Mouse (Mus musculus): ENCODE data around the gene Gabrg3. TPM values are rescaled to one million over a fixed set of nuclear protein-coding genes. Genes with fewer than 3 reads are reported as not detected.
"Not testable (repeated sequence)": the region's sequence is repeated elsewhere in the genome, so short reads cannot be mapped to it uniquely, and the experiment has no call there.

Gabrg3 gene
- total RNA-seq, 2 experiments from 2014 or later = 21.5 to 24.5 TPM

GRCm38 (mm10) chr7:57324473-57324872 is 62.5 kb downstream of the Gabrg3 start:
- intact Hi-C loops (cut with DNase I) = no loop called here
- DNase-seq (ENCODE audit: low spot score in 2 of 2) = no peak

- intact Hi-C loops (cut with DNase I) = no loop called here
- DNase-seq (ENCODE audit: low spot score in 2 of 2) = no peak
These were observed 64.9 kb downstream of the Gabrg3 start for GRCm38 (mm10) chr7:57322086-57322485.

GRCm38 (mm10) chr7:57314971-57315370 is 72.0 kb downstream of the Gabrg3 start:
- DNase-seq (ENCODE audit: low spot score in 2 of 2) = no peak

GRCm38 (mm10) chr7:57312018-57312417 is 75.0 kb downstream of the Gabrg3 start:
- intact Hi-C loops (cut with DNase I) = no loop called here

More at GRCm38 (mm10) chr7:57314971-57315370, 72.0 kb downstream of the Gabrg3 start:
- intact Hi-C loops (cut with DNase I) = no loop called here

GRCm38 (mm10) chr7:57307337-57307736 is 79.7 kb downstream of the Gabrg3 start:
- DNase-seq (ENCODE audit: low spot score in 2 of 2) = no peak

More at GRCm38 (mm10) chr7:57312018-57312417, 75.0 kb downstream of the Gabrg3 start:
- DNase-seq (ENCODE audit: low spot score in 2 of 2) = no peak

GRCm38 (mm10) chr7:57296639-57297038 is 90.3 kb downstream of the Gabrg3 start:
- intact Hi-C loops (cut with DNase I) = no loop called here

More at GRCm38 (mm10) chr7:57307337-57307736, 79.7 kb downstream of the Gabrg3 start:
- intact Hi-C loops (cut with DNase I) = no loop called here

GRCm38 (mm10) chr7:57294127-57294526 is 92.9 kb downstream of the Gabrg3 start:
- intact Hi-C loops (cut with DNase I) = no loop called here

More at GRCm38 (mm10) chr7:57296639-57297038, 90.3 kb downstream of the Gabrg3 start:
- peak in 1 of 2 experiments; percentile 18 for DNase-seq (ENCODE audit: low spot score in 2 of 2)

GRCm38 (mm10) chr7:57293564-57293963 is 93.4 kb downstream of the Gabrg3 start:
- intact Hi-C loops (cut with DNase I) = no loop called here
- no peak for DNase-seq (ENCODE audit: low spot score in 2 of 2)

More at GRCm38 (mm10) chr7:57294127-57294526, 92.9 kb downstream of the Gabrg3 start:
- no peak for DNase-seq (ENCODE audit: low spot score in 2 of 2)

GRCm38 (mm10) chr7:57283186-57283585 is 103.8 kb downstream of the Gabrg3 start:
- intact Hi-C loops (cut with DNase I) = no loop called here
- DNase-seq (ENCODE audit: low spot score in 2 of 2) = peak in 1 of 2 experiments; percentile 16

- intact Hi-C loops (cut with DNase I) = no loop called here
- no peak for DNase-seq (ENCODE audit: low spot score in 2 of 2)
These were observed 108.1 kb downstream of the Gabrg3 start for GRCm38 (mm10) chr7:57278841-57279240.

- intact Hi-C loops (cut with DNase I) = no loop called here
- DNase-seq (ENCODE audit: low spot score in 2 of 2) = no peak
These were observed 126.8 kb downstream of the Gabrg3 start for GRCm38 (mm10) chr7:57260201-57260600.

- no peak for DNase-seq (ENCODE audit: low spot score in 2 of 2)
- intact Hi-C loops (cut with DNase I) = no loop called here
These were observed 128.0 kb downstream of the Gabrg3 start for GRCm38 (mm10) chr7:57258893-57259574.

GRCm38 (mm10) chr7:57243981-57244380 is 143.0 kb downstream of the Gabrg3 start:
- intact Hi-C loops (cut with DNase I) = no loop called here
- DNase-seq (ENCODE audit: low spot score in 2 of 2) = peak; percentile 50 to 62

- intact Hi-C loops (cut with DNase I) = no loop called here
These were observed 172.9 kb downstream of the Gabrg3 start for GRCm38 (mm10) chr7:57214119-57214518.

GRCm38 (mm10) chr7:57186015-57186414 is 201.0 kb downstream of the Gabrg3 start:
- no peak for DNase-seq (ENCODE audit: low spot score in 2 of 2)
- intact Hi-C loops (cut with DNase I) = no loop called here

More at GRCm38 (mm10) chr7:57214119-57214518, 172.9 kb downstream of the Gabrg3 start:
- DNase-seq (ENCODE audit: low spot score in 2 of 2) = no peak

- DNase-seq (ENCODE audit: low spot score in 2 of 2); intact Hi-C loops (cut with DNase I): not testable (repeated sequence)
These were observed 211.0 kb downstream of the Gabrg3 start for GRCm38 (mm10) chr7:57175891-57176545.

GRCm38 (mm10) chr7:57166931-57167330 is 220.1 kb downstream of the Gabrg3 start:
- intact Hi-C loops (cut with DNase I) = no loop called here
- DNase-seq (ENCODE audit: low spot score in 2 of 2) = no peak

GRCm38 (mm10) chr7:57158211-57158610 is 228.8 kb downstream of the Gabrg3 start:
- intact Hi-C loops (cut with DNase I) = no loop called here
- no peak for DNase-seq (ENCODE audit: low spot score in 2 of 2)

GRCm38 (mm10) chr7:57153743-57154142 is 233.2 kb downstream of the Gabrg3 start:
- intact Hi-C loops (cut with DNase I) = no loop called here
- DNase-seq (ENCODE audit: low spot score in 2 of 2) = no peak

GRCm38 (mm10) chr7:57150768-57151167 is 236.2 kb downstream of the Gabrg3 start:
- intact Hi-C loops (cut with DNase I) = no loop called here
- no peak for DNase-seq (ENCODE audit: low spot score in 2 of 2)

Measured in left cerebral cortex, postnatal 36 days (tissue).